Mouse (Mus musculus) embryonic fibroblast, embryonic 13.5 days (primary cell): ENCODE results near the gene Ripk4.

Experiments used
- CTCF ChIP-seq: IDR thresholded peaks from 2 replicates; pipeline ENCODE4 v1.5.1; 2011; ENCODE audit warnings: mild to moderate bottlenecking, control low read depth, low read length, moderate library complexity, borderline replicate concordance; ENCODE audit not compliant: insufficient read depth
- POLR2A ChIP-seq: IDR thresholded peaks from 2 replicates; pipeline ENCODE4 v1.6.1; 2011; ENCODE audit warnings: low read depth, mild to moderate bottlenecking, control low read depth, low read length, moderate library complexity

- TF ChIP-seq CTCF = no peak
- TF ChIP-seq POLR2A = no peak
Measured at GRCm38 (mm10) chr16:97734760-97735322, 28.7 kb downstream of the Ripk4 start.
